Mouse (Mus musculus): ENCODE measurements around the gene Itga1. TPM values are rescaled to one million over a fixed set of nuclear protein-coding genes. Genes with fewer than 3 reads are reported as not detected.

The Itga1 gene
- polyA plus RNA-seq, 1 experiment = 16.5 TPM

GRCm38 (mm10) chr13:114930996-114931649, 170.6 kb downstream of the Itga1 start:
- no peaks in the 10 kb centered on the region for H3K4me1 ChIP-seq (ENCODE audit: control insufficient read depth, insufficient read depth, low read length)
- peak overlapping the region; percentile 41 for H3K4me3 ChIP-seq (ENCODE audit: insufficient read depth, low read depth, low read length)
- H3K27me3 ChIP-seq (replicated peaks; ENCODE audit: control insufficient read depth, insufficient read depth, low read length) = no peaks in the 10 kb centered on the region
- WGBS = 4% methylated on average over 10 of the region's 10 CpGs
- DNase-seq = no peak
- no peak for TF ChIP-seq CTCF (conservative IDR thresholded peaks at IDR 0.05; ENCODE audit: insufficient read depth, insufficient read length, low read depth, low read length)
- TF ChIP-seq POLR2A (IDR thresholded peaks at IDR 0.05; ENCODE audit: low read depth, low read length) = no peak
- no peaks in the 10 kb centered on the region for H3K36me3 ChIP-seq (ENCODE audit: control insufficient read depth, insufficient read depth, low read length)
- no peak overlapping the region for H3K27ac ChIP-seq (ENCODE audit: insufficient read depth, low read depth, low read length)

GRCm38 (mm10) chr13:114924785-114925184, 177.0 kb downstream of the Itga1 start:
- DNase-seq = no peak
- WGBS = 58% methylated on average over 1 of the region's 1 CpGs

GRCm38 (mm10) chr13:114923331-114923730, 178.4 kb downstream of the Itga1 start:
- Histone ChIP-seq H3K27me3 (replicated peaks; ENCODE audit: control insufficient read depth, insufficient read depth, low read length) (no peaks in the 10 kb centered on the region), H3K4me1 (ENCODE audit: control insufficient read depth, insufficient read depth, low read length) (no peaks in the 10 kb centered on the region), H3K4me3 (ENCODE audit: insufficient read depth, low read depth, low read length) (no peak overlapping the region), H3K27ac (ENCODE audit: insufficient read depth, low read depth, low read length) (no peak overlapping the region), H3K36me3 (ENCODE audit: control insufficient read depth, insufficient read depth, low read length) (no peaks in the 10 kb centered on the region)
- peak; percentile 52 for DNase-seq
- TF ChIP-seq CTCF (conservative IDR thresholded peaks at IDR 0.05; ENCODE audit: insufficient read depth, insufficient read length, low read depth, low read length) (peak; percentile 23; the same call in 1 of the 2 replicates), POLR2A (IDR thresholded peaks at IDR 0.05; ENCODE audit: low read depth, low read length) (no peak)
- 41% methylated on average over 9 of the region's 9 CpGs for WGBS

More at GRCm38 (mm10) chr13:114924785-114925184, 177.0 kb downstream of the Itga1 start:
- no peak for TF ChIP-seq POLR2A (IDR thresholded peaks at IDR 0.05; ENCODE audit: low read depth, low read length)
- no peak for TF ChIP-seq CTCF (conservative IDR thresholded peaks at IDR 0.05; ENCODE audit: insufficient read depth, insufficient read length, low read depth, low read length)
- Histone ChIP-seq H3K4me1 (ENCODE audit: control insufficient read depth, insufficient read depth, low read length) (no peaks in the 10 kb centered on the region), H3K36me3 (ENCODE audit: control insufficient read depth, insufficient read depth, low read length) (no peaks in the 10 kb centered on the region), H3K27me3 (replicated peaks; ENCODE audit: control insufficient read depth, insufficient read depth, low read length) (no peaks in the 10 kb centered on the region), H3K27ac (ENCODE audit: insufficient read depth, low read depth, low read length) (no peak overlapping the region), H3K4me3 (ENCODE audit: insufficient read depth, low read depth, low read length) (no peak overlapping the region)

DNA sequence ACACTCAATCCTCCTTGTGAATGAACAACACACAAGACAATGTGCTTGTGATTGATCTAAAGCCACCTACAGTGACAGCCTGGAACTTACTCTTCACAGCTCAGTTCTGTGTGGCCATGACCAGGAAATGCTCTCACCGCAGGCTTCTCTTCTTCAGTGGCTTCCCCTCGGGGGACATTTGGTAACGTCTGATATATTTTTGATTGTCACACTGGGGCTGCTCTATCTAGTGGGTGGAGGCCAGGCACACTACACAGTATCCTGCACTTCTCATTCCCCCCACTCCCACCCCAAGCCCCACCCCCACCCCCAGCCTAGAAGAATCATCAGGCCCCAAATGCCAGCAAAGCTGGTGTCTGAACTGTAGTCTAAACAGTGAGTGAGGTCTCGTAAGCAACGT, 186.0 kb downstream of the Itga1 start:
- no peaks in the 10 kb centered on the region for H3K36me3 ChIP-seq (ENCODE audit: control insufficient read depth, insufficient read depth, low read length)
- WGBS = 75% methylated on average over 5 of the region's 5 CpGs
- no peak overlapping the region for H3K4me3 ChIP-seq (ENCODE audit: insufficient read depth, low read depth, low read length)
- no peak for TF ChIP-seq POLR2A (IDR thresholded peaks at IDR 0.05; ENCODE audit: low read depth, low read length)
- DNase-seq = no peak
- H3K4me1 ChIP-seq (ENCODE audit: control insufficient read depth, insufficient read depth, low read length) = no peaks in the 10 kb centered on the region
- H3K27me3 ChIP-seq (replicated peaks; ENCODE audit: control insufficient read depth, insufficient read depth, low read length) = no peaks in the 10 kb centered on the region
- no peak overlapping the region for H3K27ac ChIP-seq (ENCODE audit: insufficient read depth, low read depth, low read length)

DNA sequence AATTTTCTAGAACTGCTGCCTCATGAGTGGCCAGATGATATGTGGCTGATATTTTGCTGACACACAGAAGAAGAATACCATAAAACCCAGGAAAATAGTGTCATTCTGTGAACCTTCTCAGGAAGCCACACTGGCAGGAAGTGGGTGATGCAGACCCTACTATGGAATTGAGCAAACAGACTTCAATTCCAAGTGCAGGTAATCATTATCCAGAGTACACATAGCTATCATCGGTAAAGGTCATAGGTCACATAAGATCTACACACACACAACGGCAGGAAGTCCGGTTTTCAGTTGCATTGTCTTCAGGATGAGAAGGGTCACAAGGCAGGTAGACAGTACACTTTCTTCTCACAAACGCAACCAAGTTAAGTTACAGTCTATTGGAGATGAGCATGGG, 186.8 kb downstream of the Itga1 start:
- DNase-seq = no peak
- TF ChIP-seq CTCF (conservative IDR thresholded peaks at IDR 0.05; ENCODE audit: insufficient read depth, insufficient read length, low read depth, low read length) (no peak), POLR2A (IDR thresholded peaks at IDR 0.05; ENCODE audit: low read depth, low read length) (no peak)
- WGBS = 44% methylated on average over 4 of the region's 4 CpGs
- H3K27ac ChIP-seq (ENCODE audit: insufficient read depth, low read depth, low read length) = no peak overlapping the region
- H3K36me3 ChIP-seq (ENCODE audit: control insufficient read depth, insufficient read depth, low read length) = no peaks in the 10 kb centered on the region
- no peaks in the 10 kb centered on the region for H3K4me1 ChIP-seq (ENCODE audit: control insufficient read depth, insufficient read depth, low read length)
- no peak overlapping the region for H3K4me3 ChIP-seq (ENCODE audit: insufficient read depth, low read depth, low read length)
- no peaks in the 10 kb centered on the region for H3K27me3 ChIP-seq (replicated peaks; ENCODE audit: control insufficient read depth, insufficient read depth, low read length)

DNA sequence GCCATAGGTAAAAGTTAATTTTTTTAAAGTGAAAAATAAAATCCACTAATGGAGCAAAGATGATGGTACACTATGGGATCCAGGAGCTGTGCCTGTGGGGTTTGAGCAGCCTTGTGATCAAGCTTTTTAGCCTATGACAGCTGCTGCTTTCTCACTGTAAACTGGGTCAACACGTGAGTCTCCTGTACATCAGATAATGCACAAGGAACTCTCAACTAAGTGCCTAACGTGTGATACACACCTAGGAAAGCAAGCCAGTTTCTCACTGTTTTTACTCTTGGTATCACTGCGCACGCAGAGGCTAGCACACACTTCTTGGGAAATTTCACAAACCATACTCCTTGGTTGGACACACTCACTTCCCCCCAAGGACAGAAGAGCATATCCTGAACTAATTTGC, 187.2 kb downstream of the Itga1 start:
- no peak for DNase-seq
- Histone ChIP-seq H3K4me1 (ENCODE audit: control insufficient read depth, insufficient read depth, low read length) (no peaks in the 10 kb centered on the region), H3K27me3 (replicated peaks; ENCODE audit: control insufficient read depth, insufficient read depth, low read length) (no peaks in the 10 kb centered on the region), H3K36me3 (ENCODE audit: control insufficient read depth, insufficient read depth, low read length) (no peaks in the 10 kb centered on the region), H3K27ac (ENCODE audit: insufficient read depth, low read depth, low read length) (no peak overlapping the region), H3K4me3 (ENCODE audit: insufficient read depth, low read depth, low read length) (no peak overlapping the region)
- 87% methylated on average over 4 of the region's 4 CpGs for WGBS
- TF ChIP-seq POLR2A (IDR thresholded peaks at IDR 0.05; ENCODE audit: low read depth, low read length) = no peak
- TF ChIP-seq CTCF (conservative IDR thresholded peaks at IDR 0.05; ENCODE audit: insufficient read depth, insufficient read length, low read depth, low read length) = no peak

DNA sequence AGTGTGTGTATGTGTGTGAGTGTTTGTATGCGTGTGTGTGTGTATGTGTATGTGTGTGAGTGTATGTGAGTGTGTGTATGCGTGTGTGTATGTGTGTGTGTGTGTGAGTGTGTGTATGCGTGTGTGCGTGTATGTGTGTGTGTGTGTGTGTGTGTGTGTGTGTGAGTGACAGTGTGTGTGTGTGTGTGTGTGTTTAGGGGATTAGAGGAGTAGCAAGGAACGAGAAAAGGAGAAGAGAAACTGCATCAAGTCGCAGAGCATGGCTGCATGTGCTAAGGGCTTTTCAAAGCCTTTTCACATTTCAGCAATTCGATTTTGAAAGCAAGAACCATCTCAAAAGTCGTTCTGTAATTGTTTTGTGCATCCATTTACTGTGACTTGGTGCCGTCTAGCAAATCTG, 191.1 kb downstream of the Itga1 start:
- H3K36me3 ChIP-seq (ENCODE audit: control insufficient read depth, insufficient read depth, low read length) = no peaks in the 10 kb centered on the region
- no peak overlapping the region for H3K27ac ChIP-seq (ENCODE audit: insufficient read depth, low read depth, low read length)
- H3K4me3 ChIP-seq (ENCODE audit: insufficient read depth, low read depth, low read length) = no peak overlapping the region
- no peak for TF ChIP-seq POLR2A (IDR thresholded peaks at IDR 0.05; ENCODE audit: low read depth, low read length)
- TF ChIP-seq CTCF (conservative IDR thresholded peaks at IDR 0.05; ENCODE audit: insufficient read depth, insufficient read length, low read depth, low read length) = no peak
- no peak for DNase-seq
- no peaks in the 10 kb centered on the region for H3K4me1 ChIP-seq (ENCODE audit: control insufficient read depth, insufficient read depth, low read length)
- no peaks in the 10 kb centered on the region; the same call in 1 of the 2 replicates for H3K27me3 ChIP-seq (replicated peaks; ENCODE audit: control insufficient read depth, insufficient read depth, low read length)
- 79% methylated on average over 9 of the region's 9 CpGs for WGBS

All from kidney, adult 2 months (tissue).